Mouse (Mus musculus) frontal cortex, adult 2 months (tissue): ENCODE data around the gene Trim75. TPM values are rescaled to one million over a fixed set of nuclear protein-coding genes. Genes with fewer than 3 reads are reported as not detected.

ENCODE experiments used
- DNase-seq, 2 experiments: peaks; one replicate each; pipeline ENCODE4 v3.0.0; 2022; ENCODE audit warnings: low spot score in 1 of 2; ENCODE audit errors: extremely low spot score in 1 of 2
- polyA plus RNA-seq: library from polyadenylated mRNA; depleted of rRNA; stranded (reverse); fragments of >200 nt; gene quantifications from 2 replicates; pipeline ENCODE4 v1.2.3, GENCODE M21; 2012; rRNA removed

The Trim75 gene
- polyA plus RNA-seq, 1 experiment, result not detected

- DNase-seq, result no peak
These were observed 42.0 kb downstream of the Trim75 start for GRCm38 (mm10) chr8:64945606-64946005.

DNA sequence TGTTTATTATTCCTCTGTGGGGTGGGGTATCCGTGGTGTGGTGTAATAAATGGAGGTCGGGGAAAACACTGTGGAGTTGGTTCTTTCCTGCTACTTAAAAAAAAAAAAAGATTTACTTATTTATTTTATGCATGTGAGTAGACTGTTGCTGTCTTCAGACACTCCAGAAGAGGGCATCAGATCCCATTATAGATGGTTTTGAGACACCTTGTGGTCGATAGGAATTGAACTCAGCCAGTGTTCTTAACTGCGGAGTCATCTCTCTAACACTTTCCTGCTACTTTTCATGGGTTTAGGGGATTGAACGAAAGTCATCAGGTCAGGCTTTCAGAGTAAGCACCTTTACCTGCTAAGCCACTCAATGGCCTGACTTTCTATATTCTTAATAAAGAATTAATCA, 42.8 kb downstream of the Trim75 start:
- no peak for DNase-seq

- DNase-seq, result peak in 1 of 2 experiments; percentile 42
These were observed 44.7 kb downstream of the Trim75 start for GRCm38 (mm10) chr8:64942946-64943345.

GRCm38 (mm10) chr8:64941495-64941894, 46.1 kb downstream of the Trim75 start:
- peak; percentile 58 to 94 for DNase-seq

- DNase-seq, result no peak
These were observed 46.6 kb downstream of the Trim75 start for GRCm38 (mm10) chr8:64941019-64941418.

- no peak for DNase-seq
These were observed 52.6 kb downstream of the Trim75 start for GRCm38 (mm10) chr8:64934997-64935396.

Other genes with a start within 250 kb of the Trim75 start
- 107 and 113 TPM in 2 replicates for gene Klhl2, start 137.8 kb downstream of the Trim75 start, polyA plus RNA-seq
- 26.3 and 31.2 TPM in 2 replicates for gene Tmem192, start 40.6 kb downstream of the Trim75 start, polyA plus RNA-seq
- not detected in 2 replicates for gene Trim61, start 30.7 kb upstream of the Trim75 start, polyA plus RNA-seq
- gene Trim60, start 30.8 kb upstream of the Trim75 start, polyA plus RNA-seq, result not detected in 2 replicates
- gene Apela, start 49.5 kb upstream of the Trim75 start, polyA plus RNA-seq, result 0.23 and 0.34 TPM in 2 replicates
- not detected in 2 replicates for gene Gm10663, start 87.2 kb upstream of the Trim75 start, polyA plus RNA-seq
- gene BC030870, start 141.7 kb upstream of the Trim75 start, polyA plus RNA-seq, result not detected in 2 replicates